Mouse (Mus musculus): ENCODE data around the gene Gprin1.

The Gprin1 gene

GRCm38 (mm10) chr13:54714996-54715395 lies 34.7 kb downstream of the Gprin1 start:
- DNase-seq, result no peak

GRCm38 (mm10) chr13:54714393-54714792 lies 35.3 kb downstream of the Gprin1 start:
- DNase-seq, result no peak

- DNase-seq, result no peak
These were observed 38.8 kb downstream of the Gprin1 start for GRCm38 (mm10) chr13:54710866-54711265.

GRCm38 (mm10) chr13:54704890-54705289 lies 44.8 kb downstream of the Gprin1 start:
- no peak for DNase-seq

GRCm38 (mm10) chr13:54702507-54702906 lies 47.2 kb downstream of the Gprin1 start:
- no peak for DNase-seq

- DNase-seq, result no peak
These were observed 48.4 kb downstream of the Gprin1 start, which contains the start of gene Cdhr2 for GRCm38 (mm10) chr13:54701243-54701642. Gene Cdhr2 (plus strand): TSS chr13:54701461.

- DNase-seq, result no peak
These were observed 54.0 kb downstream of the Gprin1 start for GRCm38 (mm10) chr13:54695479-54696230.

GRCm38 (mm10) chr13:54694348-54695060 lies 55.2 kb downstream of the Gprin1 start:
- peak; percentile 93 for DNase-seq

- DNase-seq, result peak; percentile 99
These were observed 55.9 kb downstream of the Gprin1 start, which contains the start of gene Rnf44 for GRCm38 (mm10) chr13:54693558-54694347. Gene Rnf44 (minus strand): TSS chr13:54693907.

GRCm38 (mm10) chr13:54692711-54693557 lies 56.7 kb downstream of the Gprin1 start:
- DNase-seq, result no peak

GRCm38 (mm10) chr13:54691737-54692136 lies 57.9 kb downstream of the Gprin1 start:
- DNase-seq, result peak; percentile 16

- DNase-seq, result no peak
These were observed 59.4 kb downstream of the Gprin1 start for GRCm38 (mm10) chr13:54690151-54690740.

GRCm38 (mm10) chr13:54687575-54688424 lies 61.9 kb downstream of the Gprin1 start:
- DNase-seq, result peak; percentile 97

GRCm38 (mm10) chr13:54687096-54687495 lies 62.6 kb downstream of the Gprin1 start:
- peak; percentile 89 for DNase-seq

Measured in thymus, postnatal 25 days (tissue).